Mouse (Mus musculus) 3T3-L1 (cell line): ENCODE data around the gene Pgls.

Source experiments
- DNase-seq: peaks from one replicate; pipeline ENCODE4 v3.0.0-alpha.2; 2015; ENCODE audit warnings: low read depth, low spot score

Gene Pgls

DNA sequence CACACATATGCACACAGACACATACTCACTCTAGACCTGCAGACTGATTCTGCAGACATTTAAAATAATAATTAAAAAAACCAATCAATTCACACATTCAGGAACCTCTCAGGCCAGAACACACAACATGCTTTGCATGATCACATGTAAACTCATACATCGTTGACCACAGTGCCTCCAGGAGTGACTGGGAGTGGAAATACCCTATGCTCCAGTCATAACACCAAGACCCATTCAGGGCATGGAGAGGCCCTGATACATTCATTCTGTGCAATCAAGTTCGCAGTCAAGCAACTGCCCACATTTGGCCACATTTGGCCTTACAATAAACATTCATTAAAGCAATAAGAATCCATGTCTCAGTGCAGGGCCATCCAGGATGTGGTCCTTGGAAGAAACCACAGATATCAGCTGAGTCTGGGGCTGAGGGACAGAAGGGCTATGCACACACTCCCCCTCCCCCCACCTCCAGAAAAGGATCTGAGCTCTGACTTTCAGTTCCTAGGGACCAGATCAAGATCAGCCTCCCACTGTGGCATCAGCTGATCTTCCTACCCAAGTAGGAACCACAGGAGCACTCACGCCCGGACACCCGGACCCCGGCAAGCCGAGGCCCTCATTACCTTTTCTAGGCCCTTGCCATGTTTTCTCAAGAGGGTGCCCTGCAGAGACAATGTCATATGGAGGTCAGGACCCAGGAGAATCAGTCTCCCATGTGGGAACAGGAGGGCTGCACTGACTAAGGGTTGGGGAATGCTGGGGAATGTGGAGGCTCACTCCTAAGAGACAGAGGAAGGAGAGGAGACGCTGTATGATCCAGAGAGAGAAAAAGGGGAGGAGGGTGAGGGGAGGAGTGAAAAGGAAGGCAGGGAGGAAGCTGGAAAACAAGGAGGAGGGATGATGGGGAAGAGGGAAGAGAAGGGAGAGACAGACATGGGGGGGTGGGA is 45.4 kb downstream of the Pgls start:
- peak; percentile 55 for DNase-seq

GRCm38 (mm10) chr8:71638321-71638720 is 46.3 kb downstream of the Pgls start:
- no peak for DNase-seq

- no peak for DNase-seq
These were observed 47.3 kb downstream of the Pgls start for GRCm38 (mm10) chr8:71639318-71639717.

GRCm38 (mm10) chr8:71645510-71645909 is 53.5 kb downstream of the Pgls start:
- no peak for DNase-seq
